Comparison of ENCODE assay signal across 10 mouse cellular contexts in genomic region chr2:72647642-72648041, GRCm38 (mm10).
"Had no signal": no experiment of that assay in that cellular context is flagged by ENCODE, and none has a peak within 500 bp of the region (broad histone marks: within the 10 kb centered on the region; RNA-seq: fewer than 3 reads in every experiment).

No protein-coding gene starts in this region.

- DNase-seq: kidney, adult 18-20 months; kidney, postnatal 10 days; left cerebral cortex, postnatal 4 days; lung, adult 18-20 months; lung, postnatal 36 days; midbrain, embryonic 14.5 days; thymus, postnatal 36 days had no signal

- H3K27ac ChIP-seq: liver, embryonic 14.5 days; neural tube, embryonic 13.5 days had no signal

- H3K27me3 ChIP-seq: neural tube, embryonic 13.5 days had no signal

- H3K36me3 ChIP-seq: neural tube, embryonic 13.5 days had no signal

- H3K4me3 ChIP-seq: neural tube, embryonic 13.5 days had no signal

- H3K9me3 ChIP-seq: neural tube, embryonic 13.5 days had no signal

- H3K9ac ChIP-seq: liver, embryonic 14.5 days; neural tube, embryonic 13.5 days had no signal

- ATAC-seq: lung, postnatal 0 days had no signal

- H3K4me2 ChIP-seq: neural tube, embryonic 13.5 days had no signal
